Mouse (Mus musculus): ENCODE data around the gene Cxcr4. TPM values are rescaled to one million over a fixed set of nuclear protein-coding genes. Genes with fewer than 3 reads are reported as not detected.

Cxcr4 gene
- polyA plus RNA-seq (2015; fragmentation: Nextera tagmentation; extraction: Ambion mirVana): 8.5 and 8.7 TPM in 2 replicates

- Histone ChIP-seq H3K27ac (replicated peaks) (peak within 1 kb of the TSS; percentile 79), H3K36me3 (no peaks in the 10 kb centered on the region), H3K4me3 (peak within 1 kb of the TSS; percentile 67), H3K4me1 (replicated peaks) (peaks cover 76% of the 10 kb centered on the region), H3K4me2 (peak within 1 kb of the TSS; percentile 85), H3K9ac (peak within 1 kb of the TSS; percentile 81), H3K27me3 (peaks cover 16% of the 10 kb centered on the region; the same call in 1 of the 2 replicates), H3K9me3 (no peaks in the 10 kb centered on the region)
- WGBS: under 1% methylated on average over 27 of the region's 27 CpGs
- ATAC-seq (ENCODE audit: low read depth): peak; percentile 73
Observed at GRCm38 (mm10) chr1:128592211-128592741, at the start of gene Cxcr4. Gene Cxcr4 (minus strand): TSS chr1:128592293.

- Histone ChIP-seq H3K27me3 (no peaks in the 10 kb centered on the region), H3K36me3 (no peaks in the 10 kb centered on the region), H3K4me2 (no peak overlapping the region), H3K4me1 (replicated peaks) (peaks cover 20% of the 10 kb centered on the region), H3K9me3 (no peaks in the 10 kb centered on the region), H3K4me3 (no peak overlapping the region), H3K27ac (replicated peaks) (no peak overlapping the region), H3K9ac (no peak overlapping the region)
- ATAC-seq (ENCODE audit: low read depth): peak; percentile 51; the same call in 1 of the 2 replicates
- WGBS: 30% methylated on average over 4 of the region's 4 CpGs
Observed at GRCm38 (mm10) chr1:128639707-128640107, 47.6 kb upstream of the Cxcr4 start.

- H3K4me2 ChIP-seq: no peak overlapping the region
- no peak overlapping the region for H3K27ac ChIP-seq (replicated peaks)
- no peak overlapping the region for H3K9ac ChIP-seq
- ATAC-seq (ENCODE audit: low read depth): no peak
- no peaks in the 10 kb centered on the region for H3K9me3 ChIP-seq
- H3K4me3 ChIP-seq: no peak overlapping the region
- H3K36me3 ChIP-seq: no peaks in the 10 kb centered on the region
- H3K4me1 ChIP-seq (replicated peaks): peaks cover 6% of the 10 kb centered on the region
- no peaks in the 10 kb centered on the region for H3K27me3 ChIP-seq
- 87% methylated on average over 7 of the region's 7 CpGs for WGBS
Observed at GRCm38 (mm10) chr1:128637230-128637740, 45.2 kb upstream of the Cxcr4 start.

GRCm38 (mm10) chr1:128636258-128637229 is 44.5 kb upstream of the Cxcr4 start:
- Histone ChIP-seq H3K9me3 (no peaks in the 10 kb centered on the region), H3K27me3 (no peaks in the 10 kb centered on the region), H3K4me3 (no peak overlapping the region), H3K9ac (no peak overlapping the region), H3K4me2 (no peak overlapping the region), H3K4me1 (replicated peaks) (peaks cover 6% of the 10 kb centered on the region), H3K36me3 (no peaks in the 10 kb centered on the region), H3K27ac (replicated peaks) (no peak overlapping the region)
- ATAC-seq (ENCODE audit: low read depth): no peak
- WGBS: 90% methylated on average over 10 of the region's 10 CpGs

GRCm38 (mm10) chr1:128633711-128634379 is 41.8 kb upstream of the Cxcr4 start:
- H3K27ac ChIP-seq (replicated peaks): no peak overlapping the region
- H3K4me2 ChIP-seq: no peak overlapping the region
- H3K9ac ChIP-seq: no peak overlapping the region
- ATAC-seq (ENCODE audit: low read depth): no peak
- H3K27me3 ChIP-seq: no peaks in the 10 kb centered on the region
- 88% methylated on average over 6 of the region's 6 CpGs for WGBS
- no peaks in the 10 kb centered on the region for H3K36me3 ChIP-seq
- no peak overlapping the region for H3K4me3 ChIP-seq
- H3K4me1 ChIP-seq (replicated peaks): no peaks in the 10 kb centered on the region
- H3K9me3 ChIP-seq: no peaks in the 10 kb centered on the region

- Histone ChIP-seq H3K27ac (replicated peaks) (no peak overlapping the region), H3K36me3 (no peaks in the 10 kb centered on the region), H3K4me1 (replicated peaks) (no peaks in the 10 kb centered on the region), H3K9ac (no peak overlapping the region), H3K27me3 (no peaks in the 10 kb centered on the region), H3K9me3 (no peaks in the 10 kb centered on the region), H3K4me2 (no peak overlapping the region), H3K4me3 (no peak overlapping the region)
- ATAC-seq (ENCODE audit: low read depth): no peak
- 78% methylated on average over 6 of the region's 6 CpGs for WGBS
Observed at GRCm38 (mm10) chr1:128632522-128632921, 40.4 kb upstream of the Cxcr4 start.

GRCm38 (mm10) chr1:128626144-128626678 is 34.1 kb upstream of the Cxcr4 start:
- Histone ChIP-seq H3K9ac (no peak overlapping the region), H3K4me3 (no peak overlapping the region), H3K27me3 (no peaks in the 10 kb centered on the region), H3K4me2 (no peak overlapping the region), H3K36me3 (no peaks in the 10 kb centered on the region), H3K4me1 (replicated peaks) (peaks cover 24% of the 10 kb centered on the region), H3K27ac (replicated peaks) (no peak overlapping the region), H3K9me3 (no peaks in the 10 kb centered on the region)
- ATAC-seq (ENCODE audit: low read depth): no peak
- WGBS: 90% methylated on average over 9 of the region's 9 CpGs

- Histone ChIP-seq H3K9ac (0 out of 2 replicates have a peak overlapping the region, but pooled peaks have one; percentile 12), H3K36me3 (no peaks in the 10 kb centered on the region), H3K4me1 (replicated peaks) (peaks cover 24% of the 10 kb centered on the region), H3K27me3 (no peaks in the 10 kb centered on the region), H3K4me3 (no peak overlapping the region), H3K4me2 (no peak overlapping the region), H3K27ac (replicated peaks) (peak overlapping the region; percentile 67), H3K9me3 (no peaks in the 10 kb centered on the region)
- WGBS: 42% methylated on average over 4 of the region's 4 CpGs
- ATAC-seq (ENCODE audit: low read depth): peak; percentile 58; the same call in 1 of the 2 replicates
Observed at GRCm38 (mm10) chr1:128623594-128623887, 31.4 kb upstream of the Cxcr4 start.

GRCm38 (mm10) chr1:128622867-128623593 is 30.9 kb upstream of the Cxcr4 start:
- Histone ChIP-seq H3K4me1 (replicated peaks) (peaks cover 24% of the 10 kb centered on the region), H3K27ac (replicated peaks) (peak overlapping the region; percentile 67), H3K4me2 (no peak overlapping the region), H3K27me3 (no peaks in the 10 kb centered on the region), H3K9ac (no peak overlapping the region), H3K36me3 (no peaks in the 10 kb centered on the region), H3K9me3 (no peaks in the 10 kb centered on the region), H3K4me3 (no peak overlapping the region)
- WGBS: 37% methylated on average over 9 of the region's 9 CpGs
- ATAC-seq (ENCODE audit: low read depth): peak; percentile 77

- peaks cover 11% of the 10 kb centered on the region for H3K4me1 ChIP-seq (replicated peaks)
- whole genome bisulfite sequencing: 90% methylated on average over 13 of the region's 13 CpGs
- no peak for ATAC-seq (ENCODE audit: low read depth)
Observed at GRCm38 (mm10) chr1:128617654-128618310, 25.7 kb upstream of the Cxcr4 start.

GRCm38 (mm10) chr1:128616586-128616985 is 24.5 kb upstream of the Cxcr4 start:
- no peaks in the 10 kb centered on the region for H3K9me3 ChIP-seq
- H3K4me1 ChIP-seq (replicated peaks): 0 out of 2 replicates have a peak, but pooled peaks cover 1% of the 10 kb centered on the region
- no peaks in the 10 kb centered on the region for H3K27me3 ChIP-seq
- no peak overlapping the region for H3K4me3 ChIP-seq
- no peak for ATAC-seq (ENCODE audit: low read depth)
- H3K27ac ChIP-seq (replicated peaks): no peak overlapping the region
- H3K9ac ChIP-seq: no peak overlapping the region
- WGBS: 72% methylated on average over 2 of the region's 2 CpGs
- H3K36me3 ChIP-seq: no peaks in the 10 kb centered on the region
- H3K4me2 ChIP-seq: no peak overlapping the region

More at GRCm38 (mm10) chr1:128617654-128618310, 25.7 kb upstream of the Cxcr4 start:
- Histone ChIP-seq H3K27me3 (no peaks in the 10 kb centered on the region), H3K27ac (replicated peaks) (no peak overlapping the region), H3K9me3 (no peaks in the 10 kb centered on the region), H3K36me3 (no peaks in the 10 kb centered on the region), H3K9ac (no peak overlapping the region), H3K4me3 (no peak overlapping the region), H3K4me2 (no peak overlapping the region)

All from neural tube, embryonic 13.5 days (tissue).